Mouse (Mus musculus): Measurements from ENCODE around the gene Gm45785.

The Gm45785 gene

DNA sequence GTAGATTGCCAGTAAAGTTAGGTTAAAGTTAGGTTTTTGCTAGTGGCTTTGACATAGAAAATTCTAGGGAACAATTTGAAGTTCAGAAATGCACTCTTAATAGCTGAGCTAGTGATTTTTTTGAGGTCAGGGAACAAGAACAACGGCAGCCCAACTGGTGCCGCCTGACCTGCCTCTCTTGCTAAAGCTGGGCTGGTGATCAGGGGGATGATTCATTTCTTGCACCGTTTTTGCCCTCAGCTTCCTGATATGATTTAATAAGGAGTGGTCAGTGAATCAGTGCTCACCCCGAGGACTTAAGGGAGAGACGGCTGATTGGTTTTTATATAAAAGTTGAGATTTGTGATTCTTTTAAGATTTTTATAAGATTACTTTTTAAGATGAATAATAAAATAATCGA lies 24.7 kb downstream of the Gm45785 start:
- no peak for DNase-seq (ENCODE audit: low spot score)

- no peak for DNase-seq (ENCODE audit: low spot score)
Measured at GRCm38 (mm10) chr7:140828171-140828881, 27.8 kb downstream of the Gm45785 start.

DNA sequence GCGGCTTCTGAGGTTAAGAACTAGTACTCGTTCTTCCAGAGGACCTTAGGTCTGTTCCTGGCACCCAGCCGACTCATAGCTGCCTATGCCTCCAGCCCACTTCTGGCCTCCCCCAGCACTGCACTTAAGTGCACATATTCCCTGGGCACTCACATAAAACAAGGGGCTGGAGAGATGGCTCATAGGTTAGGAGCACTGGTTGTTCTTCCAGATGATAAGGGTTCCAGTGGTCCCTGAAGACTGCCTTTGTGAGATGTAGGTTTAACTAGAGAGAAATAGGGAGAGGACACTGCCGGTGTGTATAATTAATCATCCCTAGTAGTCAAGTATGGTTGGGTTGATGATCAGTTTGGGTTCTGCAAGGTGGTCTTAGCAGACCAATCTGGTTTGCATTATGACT lies 33.4 kb downstream of the Gm45785 start:
- DNase-seq (ENCODE audit: low spot score), result no peak

- peak; percentile 48 for DNase-seq (ENCODE audit: low spot score)
Measured at GRCm38 (mm10) chr7:140821653-140822329, 34.3 kb downstream of the Gm45785 start, which contains the start of gene Zfp941. Gene Zfp941 (minus strand): TSS chr7:140822178.

- no peak for DNase-seq (ENCODE audit: low spot score)
Measured at GRCm38 (mm10) chr7:140821305-140821652, 34.9 kb downstream of the Gm45785 start.

DNA sequence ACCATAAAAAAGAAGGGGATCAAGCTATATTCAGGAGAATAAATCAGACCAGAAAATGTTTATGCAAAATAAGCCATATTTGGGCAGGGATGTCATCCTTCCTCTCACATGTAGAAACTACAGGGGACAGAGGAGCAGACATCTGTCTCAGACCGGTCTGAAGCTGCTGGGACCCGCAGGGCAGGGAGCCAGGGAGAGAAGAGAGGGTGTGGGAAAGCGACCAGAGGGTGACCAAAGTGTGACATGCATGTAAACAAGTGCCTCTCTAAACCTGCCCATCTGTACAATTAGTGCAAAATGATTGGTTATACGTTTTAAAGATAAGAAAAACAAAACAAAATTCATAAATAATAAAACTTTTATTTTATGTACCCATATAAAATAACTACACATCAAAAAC lies 36.0 kb downstream of the Gm45785 start:
- no peak for DNase-seq (ENCODE audit: low spot score)

DNA sequence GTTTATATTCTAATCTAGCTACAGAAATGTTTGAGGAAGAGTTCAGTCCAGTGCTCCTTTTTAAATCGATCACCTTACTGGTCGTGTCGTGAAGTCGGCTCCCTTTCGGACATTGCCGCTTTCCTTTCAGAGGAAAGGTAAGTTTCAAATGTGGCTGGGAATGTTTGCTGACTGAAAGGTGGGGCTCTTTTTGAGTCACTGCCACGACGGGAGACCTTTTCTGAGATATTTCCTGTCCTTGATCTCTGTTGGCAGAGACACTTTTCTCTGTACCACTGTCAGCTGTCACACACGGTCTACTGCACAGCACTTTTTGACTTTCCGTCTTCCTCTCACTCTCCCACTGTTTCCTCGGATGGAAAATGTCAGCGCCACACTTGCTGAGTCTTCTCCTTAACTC lies 43.3 kb downstream of the Gm45785 start:
- DNase-seq (ENCODE audit: low spot score), result no peak

GRCm38 (mm10) chr7:140811714-140812113 lies 44.4 kb downstream of the Gm45785 start:
- DNase-seq (ENCODE audit: low spot score), result no peak

GRCm38 (mm10) chr7:140810496-140810895 lies 45.6 kb downstream of the Gm45785 start:
- DNase-seq (ENCODE audit: low spot score), result no peak

DNA sequence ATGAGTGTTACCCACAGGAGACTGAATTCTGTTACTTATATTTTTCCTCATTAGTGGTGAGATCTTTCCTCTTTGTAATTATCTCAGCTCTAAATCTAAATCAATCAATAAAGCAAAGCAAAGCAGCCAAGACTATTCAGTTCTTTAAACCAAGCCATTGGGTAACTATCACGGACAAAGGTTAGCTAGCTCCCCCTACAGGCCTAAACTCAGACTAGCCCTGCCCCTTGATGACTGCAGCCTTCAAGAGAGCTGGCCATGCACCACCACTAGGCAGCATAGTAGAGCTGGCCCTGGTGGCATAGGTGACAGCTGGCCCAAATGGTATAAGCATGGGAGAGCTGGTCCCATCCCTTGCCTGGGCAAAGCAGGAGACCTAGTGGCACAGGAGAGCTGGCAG lies 50.4 kb downstream of the Gm45785 start:
- no peak for DNase-seq (ENCODE audit: low spot score)

DNA sequence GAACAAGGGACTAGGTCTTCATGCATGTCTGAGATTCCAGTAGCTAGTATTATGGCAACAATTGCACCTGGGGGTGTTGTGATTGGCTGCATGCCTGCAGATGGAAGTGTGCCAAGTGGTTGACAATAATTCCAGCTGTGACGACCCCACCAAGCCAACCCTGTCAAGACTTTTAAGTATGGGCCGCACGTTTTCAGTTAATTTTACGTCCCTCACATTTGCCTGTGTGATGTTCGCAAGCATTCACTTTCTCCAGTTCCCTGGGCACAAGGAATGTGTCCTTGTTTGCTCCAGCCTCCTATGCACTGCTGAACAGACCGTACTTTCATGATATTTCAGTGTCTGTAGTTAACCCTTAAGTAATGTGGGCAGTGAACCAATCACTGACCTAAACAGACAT lies 53.5 kb downstream of the Gm45785 start:
- DNase-seq (ENCODE audit: low spot score), result no peak

DNA sequence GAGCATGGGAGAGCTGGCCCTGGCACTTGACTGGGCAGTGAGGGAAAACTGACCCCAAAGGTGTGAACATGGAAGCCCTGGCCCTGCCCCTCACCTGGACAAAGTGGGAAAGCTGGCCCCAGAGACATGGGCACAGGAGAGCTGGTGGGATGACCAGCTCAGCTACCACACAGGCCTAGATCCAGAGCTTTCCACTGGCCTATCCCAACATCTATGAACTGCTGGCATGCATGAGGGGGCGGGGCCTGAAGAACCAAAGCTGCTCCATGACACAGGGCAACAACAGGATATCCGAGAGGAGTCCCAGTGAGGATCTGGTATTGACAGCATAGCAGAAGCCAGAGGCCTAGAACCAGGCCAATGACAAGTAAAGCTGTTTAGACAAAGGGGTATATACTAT lies 57.9 kb downstream of the Gm45785 start:
- no peak for DNase-seq (ENCODE audit: low spot score)

GRCm38 (mm10) chr7:140797619-140798018 lies 58.5 kb downstream of the Gm45785 start:
- no peak for DNase-seq (ENCODE audit: low spot score)

DNA sequence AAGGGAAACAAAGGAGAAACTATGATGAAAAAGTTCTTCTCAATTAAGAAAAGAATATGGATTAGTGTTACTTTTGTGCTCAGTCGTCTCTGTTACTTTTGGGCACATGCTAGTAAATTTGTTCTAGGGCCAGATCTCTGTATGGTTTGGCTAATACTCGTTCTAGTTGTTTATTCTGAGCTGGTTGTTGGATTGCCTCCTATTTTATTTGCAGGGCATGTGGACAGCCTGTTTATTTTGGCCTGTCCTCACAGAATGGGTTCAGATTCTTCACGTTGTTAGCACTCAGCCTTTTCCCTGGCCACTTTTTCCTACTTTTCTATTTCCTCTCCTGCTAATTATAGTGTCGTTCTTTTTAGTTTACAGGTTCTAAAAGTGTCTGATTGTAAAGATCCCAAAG lies 62.6 kb downstream of the Gm45785 start:
- DNase-seq (ENCODE audit: low spot score), result no peak

- DNase-seq (ENCODE audit: low spot score), result no peak
Measured at GRCm38 (mm10) chr7:140788053-140788435, 68.1 kb downstream of the Gm45785 start.

GRCm38 (mm10) chr7:140787406-140788052 lies 68.6 kb downstream of the Gm45785 start, which contains the start of gene Syce1:
Gene Syce1 (minus strand): TSS chr7:140787852.
- DNase-seq (ENCODE audit: low spot score), result peak; percentile 93

- no peak for DNase-seq (ENCODE audit: low spot score)
Measured at GRCm38 (mm10) chr7:140780548-140780947, 75.6 kb downstream of the Gm45785 start.
